Mouse (Mus musculus) liver, embryonic 13.5 days (tissue): Measurements from ENCODE around the gene Mgl2. TPM values are rescaled to one million over a fixed set of nuclear protein-coding genes. Genes with fewer than 3 reads are reported as not detected.
"Not testable (repeated sequence)": the region's sequence is repeated elsewhere in the genome, so short reads cannot be mapped to it uniquely, and the experiment has no call there.

ENCODE experiments used
- ATAC-seq: fragments of 200-750 bp; cut with Nextera tagmentation; 2 replicates; pipeline ENCODE4 v1.8.0; 2017; ENCODE audit warnings: low read depth, mild to moderate bottlenecking, moderate number of reproducible peaks, moderate library complexity
- DNase-seq: peaks from one replicate; pipeline ENCODE4 v3.0.0; 2022
- H3K27ac ChIP-seq: fragments of 300-500 bp; sonication (generic); 2 replicates; pipeline ENCODE4 v1.5.1; 2015; ENCODE audit warnings: moderate library complexity, mild to moderate bottlenecking, inconsistent platforms
- H3K27me3 ChIP-seq: fragments of 300-500 bp; sonication (generic); 2 replicates; pipeline ENCODE4 v1.6.1; 2015; ENCODE audit warnings: mild to moderate bottlenecking, inconsistent platforms
- H3K36me3 ChIP-seq: fragments of 300-500 bp; sonication (generic); 2 replicates; pipeline ENCODE4 v1.6.1; 2015; ENCODE audit warnings: mild to moderate bottlenecking, inconsistent platforms
- H3K4me1 ChIP-seq: fragments of 300-500 bp; sonication (generic); replicated peaks from 2 replicates; pipeline ENCODE4 v1.6.1; 2015; ENCODE audit warnings: inconsistent platforms
- H3K4me2 ChIP-seq: fragments of 300-500 bp; sonication (generic); 2 replicates; pipeline ENCODE4 v1.6.1; 2015; ENCODE audit warnings: inconsistent platforms, mild to moderate bottlenecking, moderate library complexity
- H3K4me3 ChIP-seq: fragments of 300-500 bp; sonication (generic); replicated peaks from 2 replicates; pipeline ENCODE4 v1.5.1; 2015; ENCODE audit warnings: mild to moderate bottlenecking, inconsistent platforms
- H3K9ac ChIP-seq: fragments of 300-500 bp; sonication (generic); 2 replicates; pipeline ENCODE4 v1.6.1; 2015; ENCODE audit warnings: mild to moderate bottlenecking, inconsistent platforms
- H3K9me3 ChIP-seq: fragments of 300-500 bp; sonication (generic); replicated peaks from 2 replicates; pipeline ENCODE4 v1.6.1; 2016; ENCODE audit warnings: inconsistent platforms
- WGBS: fragments of 180-500 bp; shearing (Covaris S2); methylation state at CpG from one replicate; pipeline ENCODE4 v1.1.7; 2015; ENCODE audit not compliant: insufficient replicate concordance; 5-methylcytosine and 5-hydroxymethylcytosine counted together
- polyA plus RNA-seq: library from polyadenylated mRNA; unstranded; fragments of >200 nt; fragmentation: Nextera tagmentation; extraction: Ambion mirVana; gene quantifications from 2 replicates; pipeline ENCODE4 v1.2.1, GENCODE M21; 2015

Mgl2 gene
- polyA plus RNA-seq, 1 experiment from 2014 or later: 1.2 TPM

GRCm38 (mm10) chr11:70115901-70116300 is 14.2 kb upstream of the Mgl2 start:
- no peak overlapping the region for H3K27ac ChIP-seq
- WGBS: 71% methylated on average over 3 of the region's 3 CpGs
- ATAC-seq (no peak), DNase-seq (no peak)
- H3K4me2 ChIP-seq: no peak overlapping the region
- no peaks in the 10 kb centered on the region for H3K4me1 ChIP-seq
- no peak overlapping the region for H3K4me3 ChIP-seq
- H3K9me3 ChIP-seq: no peaks in the 10 kb centered on the region
- no peaks in the 10 kb centered on the region for H3K36me3 ChIP-seq
- no peak overlapping the region for H3K9ac ChIP-seq
- no peaks in the 10 kb centered on the region for H3K27me3 ChIP-seq

- H3K27me3 ChIP-seq, H3K4me2 ChIP-seq, H3K9ac ChIP-seq, ATAC-seq, H3K4me1 ChIP-seq, H3K27ac ChIP-seq, H3K36me3 ChIP-seq, DNase-seq, H3K4me3 ChIP-seq, H3K9me3 ChIP-seq: not testable (repeated sequence)
- WGBS: 59% methylated on average over 3 of the region's 3 CpGs
Observed at GRCm38 (mm10) chr11:70135001-70135400, 4.9 kb downstream of the Mgl2 start.

- DNase-seq, H3K4me3 ChIP-seq, ATAC-seq, H3K9ac ChIP-seq, H3K4me2 ChIP-seq, H3K36me3 ChIP-seq, H3K27me3 ChIP-seq, H3K9me3 ChIP-seq, H3K4me1 ChIP-seq, H3K27ac ChIP-seq: not testable (repeated sequence)
- 72% methylated on average over 8 of the region's 8 CpGs for WGBS
Observed at GRCm38 (mm10) chr11:70135925-70136324, 5.8 kb downstream of the Mgl2 start.

GRCm38 (mm10) chr11:70139171-70139570 is 9.0 kb downstream of the Mgl2 start:
- H3K4me3 ChIP-seq: no peak overlapping the region
- H3K9me3 ChIP-seq: no peaks in the 10 kb centered on the region
- no peak for DNase-seq
- no peaks in the 10 kb centered on the region for H3K4me1 ChIP-seq
- H3K9ac ChIP-seq: no peak overlapping the region
- no peak overlapping the region for H3K27ac ChIP-seq
- H3K27me3 ChIP-seq: no peaks in the 10 kb centered on the region
- ATAC-seq: no peak
- no peak overlapping the region for H3K4me2 ChIP-seq
- WGBS: 70% methylated on average over 10 of the region's 10 CpGs
- no peaks in the 10 kb centered on the region for H3K36me3 ChIP-seq

- Histone ChIP-seq H3K9me3 (no peaks in the 10 kb centered on the region), H3K4me2 (no peak overlapping the region), H3K27ac (no peak overlapping the region), H3K4me1 (no peaks in the 10 kb centered on the region), H3K36me3 (no peaks in the 10 kb centered on the region), H3K27me3 (no peaks in the 10 kb centered on the region), H3K4me3 (no peak overlapping the region), H3K9ac (no peak overlapping the region)
- ATAC-seq (no peak), DNase-seq (no peak)
- 51% methylated on average over 3 of the region's 3 CpGs for WGBS
Observed at GRCm38 (mm10) chr11:70151072-70151471, 20.9 kb downstream of the Mgl2 start.

- not testable (repeated sequence) for H3K27me3 ChIP-seq, H3K27ac ChIP-seq, H3K9me3 ChIP-seq, H3K9ac ChIP-seq, H3K4me1 ChIP-seq, H3K4me3 ChIP-seq, H3K4me2 ChIP-seq, DNase-seq, ATAC-seq, H3K36me3 ChIP-seq
- no CpG with 5 or more reads among the region's 5 CpGs for WGBS
Observed at GRCm38 (mm10) chr11:70155897-70156296, 25.8 kb downstream of the Mgl2 start, which contains the start of gene Clec10a. Gene Clec10a (plus strand): TSS chr11:70156197.

- 18% methylated on average over 3 of the region's 3 CpGs for WGBS
- no peak overlapping the region for H3K4me3 ChIP-seq
- no peak overlapping the region for H3K27ac ChIP-seq
- H3K9me3 ChIP-seq: no peaks in the 10 kb centered on the region
- DNase-seq (no peak), ATAC-seq (no peak)
- H3K4me2 ChIP-seq: no peak overlapping the region
- H3K27me3 ChIP-seq: no peaks in the 10 kb centered on the region
- no peak overlapping the region for H3K9ac ChIP-seq
- no peaks in the 10 kb centered on the region for H3K36me3 ChIP-seq
- no peaks in the 10 kb centered on the region for H3K4me1 ChIP-seq
Observed at GRCm38 (mm10) chr11:70162336-70162735, 32.2 kb downstream of the Mgl2 start.

- H3K4me1 ChIP-seq: no peaks in the 10 kb centered on the region
- no peak overlapping the region for H3K27ac ChIP-seq
- DNase-seq (no peak), ATAC-seq (no peak)
- no peaks in the 10 kb centered on the region for H3K36me3 ChIP-seq
- no peaks in the 10 kb centered on the region for H3K27me3 ChIP-seq
- no peaks in the 10 kb centered on the region for H3K9me3 ChIP-seq
- H3K4me3 ChIP-seq: no peak overlapping the region
- H3K9ac ChIP-seq: no peak overlapping the region
- 42% methylated on average over 16 of the region's 16 CpGs for WGBS
- H3K4me2 ChIP-seq: no peak overlapping the region
Observed at GRCm38 (mm10) chr11:70165972-70166921, 36.1 kb downstream of the Mgl2 start.

- no peaks in the 10 kb centered on the region for H3K4me1 ChIP-seq
- no peak overlapping the region for H3K4me3 ChIP-seq
- H3K9me3 ChIP-seq: no peaks in the 10 kb centered on the region
- H3K27me3 ChIP-seq: no peaks in the 10 kb centered on the region
- no peaks in the 10 kb centered on the region for H3K36me3 ChIP-seq
- ATAC-seq: no peak
- WGBS: 52% methylated on average over 7 of the region's 7 CpGs
- no peak overlapping the region for H3K9ac ChIP-seq
- H3K27ac ChIP-seq: no peak overlapping the region
- no peak overlapping the region for H3K4me2 ChIP-seq
- no peak for DNase-seq
Observed at GRCm38 (mm10) chr11:70168136-70168535, 38.0 kb downstream of the Mgl2 start.

- not testable (repeated sequence) for H3K9ac ChIP-seq, H3K9me3 ChIP-seq, DNase-seq, H3K27ac ChIP-seq, H3K4me2 ChIP-seq, H3K27me3 ChIP-seq, ATAC-seq, H3K4me3 ChIP-seq, H3K4me1 ChIP-seq, H3K36me3 ChIP-seq
- WGBS: 71% methylated on average over 7 of the region's 7 CpGs
Observed at GRCm38 (mm10) chr11:70169471-70169870, 39.3 kb downstream of the Mgl2 start.

GRCm38 (mm10) chr11:70170291-70170690 is 40.2 kb downstream of the Mgl2 start:
- no peak overlapping the region for H3K9ac ChIP-seq
- 66% methylated on average over 7 of the region's 7 CpGs for WGBS
- no peak for ATAC-seq

GRCm38 (mm10) chr11:70171181-70171580 is 41.1 kb downstream of the Mgl2 start:
- Histone ChIP-seq H3K27ac (no peak overlapping the region), H3K4me3 (no peak overlapping the region), H3K4me2 (no peak overlapping the region), H3K9ac (no peak overlapping the region), H3K4me1 (no peaks in the 10 kb centered on the region), H3K27me3 (no peaks in the 10 kb centered on the region), H3K36me3 (no peaks in the 10 kb centered on the region), H3K9me3 (no peaks in the 10 kb centered on the region)
- DNase-seq: no peak
- WGBS: 61% methylated on average over 7 of the region's 7 CpGs
- ATAC-seq: no peak

More at GRCm38 (mm10) chr11:70170291-70170690, 40.2 kb downstream of the Mgl2 start:
- DNase-seq: no peak
- Histone ChIP-seq H3K4me3 (no peak overlapping the region), H3K9me3 (no peaks in the 10 kb centered on the region), H3K27me3 (no peaks in the 10 kb centered on the region), H3K4me1 (no peaks in the 10 kb centered on the region), H3K27ac (no peak overlapping the region), H3K36me3 (no peaks in the 10 kb centered on the region), H3K4me2 (no peak overlapping the region)
